Comparison of ENCODE assay signal across 10 mouse cellular contexts in genomic region chr13:4133070-4133469, GRCm38 (mm10). TPM values are rescaled to one million over a fixed set of nuclear protein-coding genes. Genes with fewer than 3 reads are reported as not detected.
DNase-seq lines count a peak whose midpoint lies in the region; ATAC-seq and TF ChIP-seq lines count a peak whose summit lies in the region.
"Had no signal": no experiment of that assay in that cellular context is flagged by ENCODE, and none has a peak within 500 bp of the region (broad histone marks: within the 10 kb centered on the region; RNA-seq: fewer than 3 reads in every experiment).

No protein-coding gene starts in this region.

- POLR2A ChIA-PET in Patski (lab: Charles Lee), result no interaction called here

- TF ChIP-seq RAD21 in CH12.LX (IDR thresholded peaks at IDR 0.05; ENCODE audit: low read depth, low read length), result peak; percentile 69

- in situ Hi-C loops in CH12.LX (cut with MboI; ENCODE audit: low pct_ligation_motif_present, low pct_unique_long_range_greater_than_20kb, low sequenced_read_pairs) (loop anchor here (5.0 to 25.0 kb wide), 3 partner anchors 54 to 479 kb away; partner anchors contain the start of gene Akr1e1), Patski (cut with MboI; ENCODE audit: low pct_unique_long_range_greater_than_20kb) (loop anchor here (5.0 kb wide), 2 partner anchors 54 to 149 kb away; no protein-coding TSS in a partner anchor)

- 26% methylated on average over 2 of the region's 2 CpGs for WGBS in cerebellum, adult 2 months

- no peak overlapping the region for H3K9ac ChIP-seq in CH12.LX (ENCODE audit: insufficient read depth, low read depth)
- H3K9ac ChIP-seq: limb, embryonic 13.5 days had no signal

- CTCF ChIA-PET in Patski (lab: Charles Lee), result no interaction called here

- H3K27ac ChIP-seq in left cerebral cortex, adult 2 months, result no peak overlapping the region
- no peak overlapping the region for H3K27ac ChIP-seq in CH12.LX (ENCODE audit: insufficient read depth, low read depth)
- no peak overlapping the region for H3K27ac ChIP-seq in cerebellum, adult 2 months (ENCODE audit: insufficient read depth, low read length)
- H3K27ac ChIP-seq: limb, embryonic 13.5 days had no signal

- intact Hi-C loops in left cerebral cortex, adult 2 months (cut with DNase I), result loop anchor here (1.0 to 5.0 kb wide), 3 partner anchors 54 to 479 kb away; no protein-coding TSS in a partner anchor

- H3K4me2 ChIP-seq in CH12.LX (ENCODE audit: insufficient read depth, low read depth, poor library complexity, severe bottlenecking), result no peak overlapping the region
- H3K4me2 ChIP-seq: limb, embryonic 13.5 days had no signal

- no peaks in the 10 kb centered on the region for H3K9me3 ChIP-seq in CH12.LX (replicated peaks; ENCODE audit: low read length)
- H3K9me3 ChIP-seq: limb, embryonic 13.5 days had no signal

- peak; percentile 15 to 18 for DNase-seq in left cerebral cortex, adult 2 months (ENCODE audit: extremely low spot score in 1 of 2, low spot score in 2 of 2)
- no peak for DNase-seq in left cerebral cortex, adult 11 months (ENCODE audit: low spot score)
- DNase-seq in CH12.LX (ENCODE audit: extremely low read depth), result peak; percentile 22
- no peak for DNase-seq in Patski (ENCODE audit: low read depth, low spot score)
- DNase-seq in kidney, postnatal 4 days, result peak; percentile 47 to 54
- DNase-seq in cerebellum, adult 9-10 months, result no peak
- no peak for DNase-seq in cerebellum, adult 2 months
- DNase-seq: cerebellum, adult 9-11 months had no signal

- no peak for TF ChIP-seq EP300 in CH12.LX (IDR thresholded peaks at IDR 0.05; ENCODE audit: low read length)

- no peak for ATAC-seq in Patski
- ATAC-seq in inflammation-experienced regulatory T-cells, adult 6 months, result no peak

- TF ChIP-seq CTCF in left cerebral cortex, adult 2 months (IDR thresholded peaks at IDR 0.05), result peak; percentile 59
- TF ChIP-seq CTCF in CH12.LX (conservative IDR thresholded peaks at IDR 0.05 in 1 of 2, IDR thresholded peaks at IDR 0.05 in 1 of 2; ENCODE audit: low read depth in 2 of 2, low read length in 2 of 2) (peak; percentile 22 to 74; a peak in 3 of 4 replicates), Patski (IDR thresholded peaks at IDR 0.05) (peak; percentile 61)
- TF ChIP-seq CTCF in cerebellum, adult 2 months (IDR thresholded peaks at IDR 0.05; ENCODE audit: borderline replicate concordance, insufficient read depth, low read depth, low read length), result no peak

- no peak overlapping the region for H3K4me3 ChIP-seq in left cerebral cortex, adult 2 months
- H3K4me3 ChIP-seq in CH12.LX (replicated peaks in 1 of 3; ENCODE audit: low read depth in 2 of 3, low read length in 2 of 3, poor library complexity in 1 of 3), result no peak overlapping the region
- no peak overlapping the region for H3K4me3 ChIP-seq in cerebellum, adult 2 months (replicated peaks; ENCODE audit: insufficient read depth, low read depth, low read length)
- H3K4me3 ChIP-seq: limb, embryonic 13.5 days had no signal

- no peak for TF ChIP-seq POLR2A in CH12.LX (IDR thresholded peaks at IDR 0.05; ENCODE audit: low read depth, low read length)
- no peak for TF ChIP-seq POLR2A in cerebellum, adult 2 months (IDR thresholded peaks at IDR 0.05; ENCODE audit: borderline replicate concordance, insufficient read depth, low read length)

- H3K79me2 ChIP-seq in CH12.LX (replicated peaks; ENCODE audit: control insufficient read depth, extremely low read depth, insufficient read depth, poor library complexity, severe bottlenecking), result no peaks in the 10 kb centered on the region

- H3K36me3 ChIP-seq in CH12.LX (replicated peaks in 1 of 2; ENCODE audit: control insufficient read depth in 1 of 2, insufficient read depth in 1 of 2, low read length in 1 of 2), result no peaks in the 10 kb centered on the region
- H3K36me3 ChIP-seq: limb, embryonic 13.5 days had no signal

- no peaks in the 10 kb centered on the region for H3K4me1 ChIP-seq in CH12.LX (ENCODE audit: control insufficient read depth in 1 of 2, insufficient read depth in 2 of 2)
- no peaks in the 10 kb centered on the region for H3K4me1 ChIP-seq in cerebellum, adult 2 months (ENCODE audit: control insufficient read depth, insufficient read depth, low read length)
- H3K4me1 ChIP-seq: limb, embryonic 13.5 days had no signal

- dilution Hi-C loops in CH12.LX (cut with MboI; ENCODE audit: extremely low pct_ligation_motif_present, extremely low pct_unique_long_range_greater_than_20kb, low sequenced_read_pairs), result no loop called here

- H3K27me3 ChIP-seq in CH12.LX (replicated peaks), result no peaks in the 10 kb centered on the region
- no peaks in the 10 kb centered on the region for H3K27me3 ChIP-seq in Patski
- no peaks in the 10 kb centered on the region for H3K27me3 ChIP-seq in cerebellum, adult 2 months (ENCODE audit: control insufficient read depth, insufficient read depth, low read length)
- H3K27me3 ChIP-seq: limb, embryonic 13.5 days had no signal

TF ChIP-seq in CH12.LX, 34 proteins besides CTCF, POLR2A, EP300 and RAD21:
- no peak for TF ChIP-seq MEF2A (IDR thresholded peaks at IDR 0.05; ENCODE audit: borderline replicate concordance, low read depth, low read length)
- no peak for TF ChIP-seq TBP (conservative IDR thresholded peaks at IDR 0.05; ENCODE audit: low read depth, low read length)
- TF ChIP-seq JUN (IDR thresholded peaks at IDR 0.05; ENCODE audit: insufficient read depth, low read depth, low read length), result no peak
- TF ChIP-seq NRF1 (IDR thresholded peaks at IDR 0.05; ENCODE audit: low read depth, low read length), result no peak
- no peak for TF ChIP-seq TCF12 (IDR thresholded peaks at IDR 0.05; ENCODE audit: low read depth, low read length)
- no peak for TF ChIP-seq ETS1 (conservative IDR thresholded peaks at IDR 0.05; ENCODE audit: low read depth, low read length)
- TF ChIP-seq SMC3 (IDR thresholded peaks at IDR 0.05; ENCODE audit: low read depth, low read length), result peak; percentile 65
- TF ChIP-seq E2F4 (IDR thresholded peaks at IDR 0.05; ENCODE audit: insufficient replicate concordance, low read depth, low read length), result no peak
- TF ChIP-seq UBTF (IDR thresholded peaks at IDR 0.05; ENCODE audit: low read depth, low read length), result no peak
- TF ChIP-seq ELF1 (IDR thresholded peaks at IDR 0.05; ENCODE audit: low read depth, low read length), result no peak
- no peak for TF ChIP-seq SIN3A (IDR thresholded peaks at IDR 0.05; ENCODE audit: low read length)
- no peak for TF ChIP-seq USF1 (IDR thresholded peaks at IDR 0.05; ENCODE audit: low read depth, low read length)
- TF ChIP-seq MAX (IDR thresholded peaks at IDR 0.05; ENCODE audit: low read length), result peak; percentile 64; the same call in 1 of the 2 replicates
- TF ChIP-seq ZMIZ1 (IDR thresholded peaks at IDR 0.05; ENCODE audit: low read depth, low read length), result no peak
- no peak for TF ChIP-seq HCFC1 (IDR thresholded peaks at IDR 0.05; ENCODE audit: low read depth, low read length)
- no peak for TF ChIP-seq PAX5 (IDR thresholded peaks at IDR 0.05; ENCODE audit: low read length)
- no peak for TF ChIP-seq ZNF384 (IDR thresholded peaks at IDR 0.05; ENCODE audit: low read depth, low read length)
- TF ChIP-seq RCOR1 (conservative IDR thresholded peaks at IDR 0.05; ENCODE audit: low read depth, low read length), result no peak

RNA-seq across cellular contexts. Expression of gene Akr1c18, which starts 17.4 kb away (rescaled TPM):
- total RNA-seq in left cerebral cortex, adult 2 months (2021), result 1 to 10 TPM; 1.1 to 1.6 TPM
- total RNA-seq in CH12.LX (2012; rRNA removed), result not detected in 2 replicates
- not detected in 2 replicates for total RNA-seq in CH12.LX (2014; rRNA removed)
- not detected in 2 replicates for polyA plus RNA-seq in CH12.LX (2012; ENCODE audit: insufficient read length, low read depth)
- 0.49 TPM for polyA plus RNA-seq in Patski (2021)
- polyA plus RNA-seq in inflammation-experienced regulatory T-cells, adult 6 months (2017; shearing (Covaris generic)), result under 1 TPM in 1 of 3 experiments, not detected in 2; 0.31 TPM
- polyA plus RNA-seq in cerebellum, adult 2 months (2012; rRNA removed), result not detected in 2 replicates
- polyA plus RNA-seq: limb, embryonic 13.5 days had no signal

RNA-seq across cellular contexts. Expression of gene Akr1c13, which starts 57.9 kb away (rescaled TPM):
- total RNA-seq in left cerebral cortex, adult 2 months (2021), result under 1 TPM in 1 of 2 experiments, not detected in 1; 0.36 TPM
- total RNA-seq in CH12.LX (2012; rRNA removed) (39.1 and 42.1 TPM in 2 replicates), CH12.LX (2014; rRNA removed) (76.3 and 80.4 TPM in 2 replicates)
- polyA plus RNA-seq in CH12.LX (2012; ENCODE audit: insufficient read length, low read depth) (36.5 and 51.0 TPM in 2 replicates), Patski (2021) (46.1 TPM)
- polyA plus RNA-seq in inflammation-experienced regulatory T-cells, adult 6 months (2017; shearing (Covaris generic)), result 10 to 100 TPM; 33.4 to 48.9 (median 37.7) TPM
- 0.32 and 0.77 TPM in 2 replicates for polyA plus RNA-seq in cerebellum, adult 2 months (2012; rRNA removed)

Comparison
In these comparisons a context has a peak if more than half of its experiments do, and no peak if none do; other contexts are left out.
1. DNase-seq: peak in left cerebral cortex, adult 2 months (2 of 2), CH12.LX (single experiment) and kidney, postnatal 4 days (2 of 2); none in left cerebral cortex, adult 11 months (single experiment), Patski (single experiment), cerebellum, adult 9-10 months (single experiment) and cerebellum, adult 2 months (0 of 2).
2. RNA of gene Akr1c13, which starts 57.9 kb away (polyA plus RNA-seq): 46.1 TPM in Patski (single experiment), 33.4 to 48.9 TPM in inflammation-experienced regulatory T-cells, adult 6 months and 36.5 to 51.0 TPM in CH12.LX; 0.32 to 0.77 TPM in cerebellum, adult 2 months; every median in the first group is over 10 times any median in the second.